Mouse (Mus musculus) B cell, adult 62 days (primary cell): ENCODE data around the gene Vmn1r215. TPM values are rescaled to one million over a fixed set of nuclear protein-coding genes. Genes with fewer than 3 reads are reported as not detected.

ENCODE experiments used
- total RNA-seq: library from RNA; stranded (reverse); gene quantifications from 4 replicates; pipeline ENCODE4 v1.2.4, GENCODE M21; 2023

Gene Vmn1r215
- total RNA-seq: not detected in 4 replicates

DNA sequence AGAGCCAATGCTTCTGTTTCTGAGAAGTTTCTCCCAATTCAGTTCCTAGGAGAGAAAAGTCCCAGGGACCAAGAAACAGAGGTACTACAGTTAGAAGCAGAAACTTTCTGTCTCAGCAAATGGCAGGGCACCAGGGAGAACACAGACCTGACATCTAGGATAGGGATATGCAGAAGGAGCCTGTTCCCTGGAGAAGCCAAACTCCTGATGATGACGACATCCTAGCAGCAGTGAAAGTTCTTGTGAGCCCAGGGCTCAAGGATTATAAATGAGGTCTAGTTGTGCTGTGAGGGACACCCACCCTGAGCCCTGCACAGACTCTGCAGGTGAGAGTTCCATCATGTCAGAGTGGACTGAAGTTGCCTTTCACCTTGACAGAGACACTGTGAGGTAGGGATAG is at the start of gene Vmn1r215:
Gene Vmn1r215, plus strand, starts transcription at position 301 of the 400 bp plus-strand sequence.

DNA sequence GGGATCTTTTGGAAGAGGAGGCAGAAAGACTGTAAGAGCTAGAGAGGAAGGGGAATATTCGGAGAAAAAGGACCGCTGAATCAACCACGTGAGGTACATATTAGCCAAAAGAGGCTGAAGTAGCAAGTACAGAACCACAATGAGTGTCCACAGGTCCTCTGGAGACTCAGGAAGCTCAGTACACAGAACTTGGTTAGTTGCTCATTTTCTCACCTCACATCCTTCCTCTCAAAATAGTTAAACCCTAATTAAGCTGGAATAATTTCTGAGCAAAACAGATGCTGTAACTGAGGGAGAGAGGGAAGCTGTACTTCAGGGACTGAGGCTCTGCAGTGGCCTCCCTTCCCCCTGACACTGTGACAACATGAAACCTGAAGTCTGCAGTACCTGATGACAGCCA is 37.7 kb upstream of the Vmn1r215 start, which contains the start of gene Vmn1r214:
Gene Vmn1r214, plus strand, starts transcription at position 301 of the 400 bp plus-strand sequence.

DNA sequence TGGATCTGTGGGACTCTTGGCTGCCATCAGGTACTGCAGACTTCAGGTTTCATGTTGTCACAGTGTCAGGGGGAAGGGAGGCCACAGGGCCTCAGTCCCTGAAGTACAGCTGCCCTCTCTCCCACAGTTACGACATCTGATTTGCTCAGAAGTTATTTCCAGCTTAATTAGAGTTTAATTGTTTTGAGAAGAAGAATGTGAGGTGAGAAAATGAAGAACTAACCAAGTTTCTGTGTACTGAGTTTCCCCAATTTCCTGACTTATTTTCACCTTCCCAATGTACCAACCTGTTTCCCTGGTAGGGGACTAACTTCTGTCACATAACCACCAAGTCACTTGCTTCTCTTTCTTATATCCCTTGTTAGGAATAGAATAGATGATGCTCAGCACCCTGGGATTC is 50.3 kb downstream of the Vmn1r215 start, which contains the start of gene Vmn1r217:
Gene Vmn1r217, minus strand, starts transcription at position 101 of the 400 bp plus-strand sequence.

Other genes starting within 250 kb of the Vmn1r215 start
- not detected in 4 replicates for gene Vmn1r210, start 236.7 kb upstream of the Vmn1r215 start, total RNA-seq
- gene Vmn1r211, start 210.5 kb upstream of the Vmn1r215 start, total RNA-seq: not detected in 4 replicates
- gene Vmn1r212, start 183.8 kb upstream of the Vmn1r215 start, total RNA-seq: not detected in 4 replicates
- gene Vmn1r213, start 60.4 kb upstream of the Vmn1r215 start, total RNA-seq: not detected in 4 replicates
- gene Vmn1r214, start 37.6 kb upstream of the Vmn1r215 start, total RNA-seq: not detected in 4 replicates
- not detected in 4 replicates for gene Vmn1r217, start 50.2 kb downstream of the Vmn1r215 start, total RNA-seq
- 0.06 TPM in 1 of 4 replicates, not detected in the others for gene Vmn1r218, start 65.1 kb downstream of the Vmn1r215 start, total RNA-seq
- not detected in 4 replicates for gene Vmn1r219, start 91.3 kb downstream of the Vmn1r215 start, total RNA-seq
- not detected in 4 replicates for gene Vmn1r220, start 120.0 kb downstream of the Vmn1r215 start, total RNA-seq
- gene Vmn1r221, start 146.1 kb downstream of the Vmn1r215 start, total RNA-seq: not detected in 4 replicates
- not detected in 4 replicates for gene Vmn1r222, start 167.9 kb downstream of the Vmn1r215 start, total RNA-seq
- gene Vmn1r223, start 179.1 kb downstream of the Vmn1r215 start, total RNA-seq: not detected in 4 replicates